Mouse (Mus musculus) kidney, adult 2 months (tissue): ENCODE measurements at regions not wholly inside any gene's neighbourhood (a gene's known extent, or its start where the extent isn't known, plus 50 kb on each side); places are given as distances from the start of the nearest gene placed in this dataset.

Experiments used
- CTCF ChIP-seq: fragments of 200-500 bp; conservative IDR thresholded peaks from 2 replicates; pipeline ENCODE4 v1.5.1; 2011; ENCODE audit warnings: low read depth, mild to moderate bottlenecking, control low read depth, low read length, moderate library complexity, mixed read lengths; ENCODE audit not compliant: insufficient read depth, insufficient read length
- POLR2A ChIP-seq: fragments of 200-500 bp; IDR thresholded peaks from one replicate; pipeline ENCODE4 v1.6.1; 2011; ENCODE audit warnings: low read depth, low read length, control low read depth

DNA sequence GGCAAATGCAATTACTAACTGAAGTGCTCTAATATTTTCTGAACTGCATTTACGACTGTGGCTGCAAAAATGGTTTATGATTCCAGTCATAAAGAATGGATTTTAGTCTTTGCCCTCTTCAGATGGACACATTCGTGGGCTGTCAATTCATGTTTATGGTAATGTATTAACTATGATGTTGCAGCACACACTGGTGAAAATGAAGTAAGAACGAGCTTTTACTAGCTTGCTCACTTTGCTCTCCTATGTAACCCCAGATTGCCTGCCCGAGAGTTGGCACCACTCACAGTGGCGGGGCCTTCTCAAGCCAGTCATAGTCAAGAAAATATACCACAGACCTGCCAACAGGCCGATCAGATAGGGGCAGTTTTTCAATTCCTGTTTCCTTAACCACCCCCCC lies 145.3 kb downstream of the Sem1 start:
- TF ChIP-seq CTCF (no peak), POLR2A (no peak)
